Mouse (Mus musculus) embryonic fibroblast, embryonic 13.5 days (primary cell): ENCODE data around the gene Ttc26. TPM values are rescaled to one million over a fixed set of nuclear protein-coding genes. Genes with fewer than 3 reads are reported as not detected.

Experiments
- H3K27ac ChIP-seq: 2 replicates; pipeline ENCODE4 v1.5.1; 2012; ENCODE audit warnings: low read length, control low read depth, inconsistent platforms; ENCODE audit not compliant: insufficient read depth
- H3K4me1 ChIP-seq: 2 replicates; pipeline ENCODE4 v1.6.1; 2011; ENCODE audit warnings: low read length; ENCODE audit not compliant: control insufficient read depth, insufficient read depth
- H3K4me3 ChIP-seq: 2 replicates; pipeline ENCODE4 v1.5.1; 2011; ENCODE audit warnings: mild to moderate bottlenecking, control low read depth, low read length; ENCODE audit not compliant: insufficient read depth
- CTCF ChIP-seq: IDR thresholded peaks from 2 replicates; pipeline ENCODE4 v1.5.1; 2011; ENCODE audit warnings: mild to moderate bottlenecking, control low read depth, low read length, moderate library complexity, borderline replicate concordance; ENCODE audit not compliant: insufficient read depth
- POLR2A ChIP-seq: IDR thresholded peaks from 2 replicates; pipeline ENCODE4 v1.6.1; 2011; ENCODE audit warnings: low read depth, mild to moderate bottlenecking, control low read depth, low read length, moderate library complexity
- polyA plus RNA-seq: library from polyadenylated mRNA; stranded (reverse); fragments of >200 nt; gene quantifications from 2 replicates; pipeline ENCODE4 v1.2.4, GENCODE M21; 2011; ENCODE audit warnings: low read depth; ENCODE audit not compliant: missing spikeins, insufficient read length

Gene Ttc26
- polyA plus RNA-seq: 10.4 and 10.7 TPM in 2 replicates

GRCm38 (mm10) chr6:38381129-38381771, at the start of gene Ttc26:
Gene Ttc26, plus strand, starts transcription at chr6:38381469.
- H3K4me3 ChIP-seq: peak within 1 kb of the TSS; percentile 97
- TF ChIP-seq POLR2A: peak; percentile 93
- no peak for TF ChIP-seq CTCF
- H3K4me1 ChIP-seq: peaks cover 2% of the 10 kb centered on the region; the same call in 1 of the 2 replicates
- peak within 1 kb of the TSS; percentile 14; the same call in 1 of the 2 replicates for H3K27ac ChIP-seq

GRCm38 (mm10) chr6:38335264-38335663, 46.0 kb upstream of the Ttc26 start:
- no peaks in the 10 kb centered on the region for H3K4me1 ChIP-seq
- no peak overlapping the region for H3K27ac ChIP-seq
- TF ChIP-seq CTCF (no peak), POLR2A (no peak)
- H3K4me3 ChIP-seq: no peak overlapping the region

GRCm38 (mm10) chr6:38337166-38337705, 44.0 kb upstream of the Ttc26 start:
- Histone ChIP-seq H3K27ac (no peak overlapping the region), H3K4me1 (no peaks in the 10 kb centered on the region), H3K4me3 (no peak overlapping the region)
- TF ChIP-seq CTCF: no peak
- TF ChIP-seq POLR2A: no peak

- H3K4me1 ChIP-seq: no peaks in the 10 kb centered on the region
- no peak overlapping the region for H3K27ac ChIP-seq
- H3K4me3 ChIP-seq: no peak overlapping the region
- TF ChIP-seq CTCF: no peak
- TF ChIP-seq POLR2A: no peak
These were observed 43.3 kb upstream of the Ttc26 start for GRCm38 (mm10) chr6:38337951-38338350.

GRCm38 (mm10) chr6:38339078-38339477, 42.2 kb upstream of the Ttc26 start:
- TF ChIP-seq CTCF (no peak), POLR2A (no peak)
- H3K4me3 ChIP-seq: no peak overlapping the region
- no peak overlapping the region for H3K27ac ChIP-seq
- H3K4me1 ChIP-seq: no peaks in the 10 kb centered on the region

- Histone ChIP-seq H3K4me3 (no peak overlapping the region), H3K4me1 (no peaks in the 10 kb centered on the region), H3K27ac (no peak overlapping the region)
- no peak for TF ChIP-seq CTCF
- TF ChIP-seq POLR2A: no peak
These were observed 39.3 kb upstream of the Ttc26 start for GRCm38 (mm10) chr6:38341751-38342665.

GRCm38 (mm10) chr6:38342666-38342992, 38.6 kb upstream of the Ttc26 start:
- no peaks in the 10 kb centered on the region for H3K4me1 ChIP-seq
- TF ChIP-seq CTCF: no peak
- TF ChIP-seq POLR2A: no peak
- H3K27ac ChIP-seq: no peak overlapping the region
- H3K4me3 ChIP-seq: no peak overlapping the region

GRCm38 (mm10) chr6:38343581-38343980, 37.7 kb upstream of the Ttc26 start:
- TF ChIP-seq POLR2A (no peak), CTCF (no peak)
- H3K4me1 ChIP-seq: no peaks in the 10 kb centered on the region
- H3K27ac ChIP-seq: no peak overlapping the region
- H3K4me3 ChIP-seq: no peak overlapping the region

GRCm38 (mm10) chr6:38344006-38344670, 37.1 kb upstream of the Ttc26 start:
- Histone ChIP-seq H3K4me3 (no peak overlapping the region), H3K4me1 (no peaks in the 10 kb centered on the region), H3K27ac (no peak overlapping the region)
- TF ChIP-seq POLR2A: no peak
- no peak for TF ChIP-seq CTCF
